Mouse (Mus musculus) kidney, postnatal 0 days (tissue): ENCODE measurements around the gene Smad5. TPM values are rescaled to one million over a fixed set of nuclear protein-coding genes. Genes with fewer than 3 reads are reported as not detected.

ENCODE experiments used
- ATAC-seq: fragments of 200-750 bp; cut with Nextera tagmentation; replicated peaks from 2 replicates; pipeline ENCODE4 v1.8.0; 2017; ENCODE audit warnings: low read depth, moderate number of reproducible peaks, moderate TSS enrichment, moderate library complexity; ENCODE audit not compliant: low FRiP score
- DNase-seq: peaks from one replicate; pipeline ENCODE4 v3.0.0-alpha.2; 2016; ENCODE audit warnings: low spot score
- H3K27ac ChIP-seq: fragments of 300-500 bp; sonication (generic); 2 replicates; pipeline ENCODE4 v1.5.1; 2014; ENCODE audit warnings: mild to moderate bottlenecking
- H3K27me3 ChIP-seq: fragments of 300-500 bp; sonication (generic); 2 replicates; pipeline ENCODE4 v1.6.1; 2014; ENCODE audit warnings: low read length, mixed read lengths; ENCODE audit not compliant: insufficient read depth
- H3K36me3 ChIP-seq: fragments of 300-500 bp; sonication (generic); 2 replicates; pipeline ENCODE4 v1.6.1; 2014; ENCODE audit warnings: low read length, mixed read lengths; ENCODE audit not compliant: insufficient read depth
- H3K4me1 ChIP-seq: fragments of 300-500 bp; sonication (generic); replicated peaks from 2 replicates; pipeline ENCODE4 v1.6.1; 2014; ENCODE audit warnings: antibody characterized with exemption, low read length, mixed read lengths; ENCODE audit not compliant: insufficient read depth
- H3K4me2 ChIP-seq: fragments of 300-500 bp; sonication (generic); 2 replicates; pipeline ENCODE4 v1.6.1; 2014; ENCODE audit warnings: mild to moderate bottlenecking, low read length, moderate library complexity, mixed read lengths
- H3K4me3 ChIP-seq: fragments of 300-500 bp; sonication (generic); replicated peaks from 2 replicates; pipeline ENCODE4 v1.5.1; 2014; ENCODE audit warnings: low read depth, low read length
- H3K9ac ChIP-seq: fragments of 300-500 bp; sonication (generic); 2 replicates; pipeline ENCODE4 v1.6.1; 2014; ENCODE audit warnings: low read depth, low read length
- H3K9me3 ChIP-seq: fragments of 300-500 bp; sonication (generic); replicated peaks from 2 replicates; pipeline ENCODE4 v1.6.1; 2016; ENCODE audit warnings: low read length, inconsistent platforms, mixed read lengths
- CTCF ChIP-seq: IDR thresholded peaks from 2 replicates; pipeline ENCODE4 v1.5.1; 2016; ENCODE audit warnings: antibody characterized with exemption, low read depth, mild to moderate bottlenecking, moderate library complexity
- WGBS: fragments of 180-500 bp; shearing (Covaris S2); extraction: QIAGEN DNeasy Blood & Tissue Kit; methylation state at CpG from one replicate; pipeline ENCODE4 v1.1.7; 2014; 5-methylcytosine and 5-hydroxymethylcytosine counted together
- polyA plus RNA-seq: library from polyadenylated mRNA; unstranded; fragments of >200 nt; fragmentation: Nextera tagmentation; extraction: Ambion mirVana; gene quantifications from 2 replicates; pipeline ENCODE4 v1.2.1, GENCODE M21; 2015

Smad5 gene
- polyA plus RNA-seq, 1 experiment from 2014 or later = 23.9 TPM

GRCm38 (mm10) chr13:56746739-56747532, 44.1 kb downstream of the Smad5 start:
- Histone ChIP-seq H3K9me3 (no peaks in the 10 kb centered on the region), H3K36me3 (0 out of 2 replicates have a peak, but pooled peaks cover 2% of the 10 kb centered on the region), H3K9ac (no peak overlapping the region), H3K27ac (0 out of 2 replicates have a peak overlapping the region, but pooled peaks have one; percentile 6), H3K4me3 (no peak overlapping the region), H3K4me1 (peaks cover 12% of the 10 kb centered on the region; the same call in 1 of the 2 replicates), H3K4me2 (no peak overlapping the region), H3K27me3 (peaks cover 5% of the 10 kb centered on the region; the same call in 1 of the 2 replicates)
- no peak for TF ChIP-seq CTCF
- DNase-seq (no peak), ATAC-seq (no peak)
- 63% methylated on average over 10 of the region's 10 CpGs for WGBS

DNA sequence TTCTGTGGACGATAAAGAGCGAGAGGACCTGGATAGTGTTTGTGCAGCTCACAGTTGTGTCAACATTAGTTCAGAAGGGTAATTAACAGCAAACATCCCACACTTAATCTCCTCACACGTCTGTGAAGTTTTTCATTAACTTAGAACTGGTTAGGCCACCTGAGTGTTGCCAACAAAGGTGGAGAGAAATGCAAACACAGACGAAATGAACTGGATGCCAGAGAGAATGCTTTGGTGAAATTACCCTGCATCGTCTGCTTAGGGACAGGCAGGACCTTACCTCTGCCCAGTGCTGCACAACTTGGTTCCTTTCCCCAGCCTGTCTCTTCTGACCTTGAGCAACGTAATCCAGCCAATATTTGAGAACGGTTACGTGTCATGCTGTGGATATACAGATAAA, 44.7 kb downstream of the Smad5 start:
- Histone ChIP-seq H3K9me3 (no peaks in the 10 kb centered on the region), H3K4me2 (no peak overlapping the region; the same call in 1 of the 2 replicates), H3K9ac (no peak overlapping the region), H3K4me3 (no peak overlapping the region), H3K36me3 (no peaks in the 10 kb centered on the region), H3K27ac (peak overlapping the region; percentile 6; the same call in 1 of the 2 replicates), H3K27me3 (peaks cover 7% of the 10 kb centered on the region; the same call in 1 of the 2 replicates), H3K4me1 (peaks cover 14% of the 10 kb centered on the region; the same call in 1 of the 2 replicates)
- ATAC-seq (no peak), DNase-seq (no peak)
- WGBS = 36% methylated on average over 8 of the region's 8 CpGs
- TF ChIP-seq CTCF = no peak

DNA sequence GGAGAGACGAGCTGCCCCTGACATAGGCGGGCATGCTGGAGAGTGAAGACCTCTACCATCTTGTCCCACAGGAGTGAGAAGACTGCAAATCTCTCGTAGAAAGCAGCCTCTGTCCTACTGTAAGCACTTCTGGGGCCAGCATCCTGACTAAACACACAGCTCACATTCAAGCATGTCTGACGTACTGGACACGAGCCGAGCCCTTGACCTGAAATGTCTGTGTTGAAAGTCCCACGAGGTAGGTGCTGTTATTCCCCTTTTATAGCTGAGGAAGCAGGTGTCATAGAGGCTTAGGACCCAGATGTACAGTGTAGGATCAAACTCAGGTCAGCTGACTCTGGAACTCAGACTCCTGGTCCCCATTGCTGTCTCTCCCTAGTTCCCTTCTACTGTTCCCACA, 46.6 kb downstream of the Smad5 start:
- no peak overlapping the region for H3K9ac ChIP-seq

DNA sequence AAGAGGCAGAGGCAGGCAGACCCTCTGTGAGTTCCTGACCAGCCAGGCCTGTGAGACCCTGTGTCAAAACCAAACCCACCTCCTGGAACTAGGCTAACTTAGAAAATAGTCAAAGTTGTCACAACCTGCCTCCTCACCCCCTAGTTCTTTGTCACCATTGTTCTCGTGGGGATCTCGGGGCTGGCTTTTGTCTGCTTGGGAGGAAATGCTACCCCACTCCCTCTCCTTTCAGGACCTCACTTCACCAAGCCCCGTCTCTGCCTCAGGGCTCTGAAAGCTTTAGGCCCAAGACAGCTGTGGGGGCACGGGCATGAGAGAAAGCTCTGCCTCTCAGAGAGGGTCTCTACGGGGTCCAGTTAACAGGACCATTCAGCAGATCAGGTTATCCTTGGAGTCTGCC, 49.0 kb downstream of the Smad5 start:
- no peak overlapping the region for H3K4me3 ChIP-seq
- H3K9ac ChIP-seq = no peak overlapping the region

More for the DNA sequence above, 46.6 kb downstream of the Smad5 start:
- H3K4me3 ChIP-seq = no peak overlapping the region
- peaks cover 24% of the 10 kb centered on the region for H3K27me3 ChIP-seq
- H3K36me3 ChIP-seq = no peaks in the 10 kb centered on the region
- TF ChIP-seq CTCF = no peak
- 77% methylated on average over 7 of the region's 7 CpGs for WGBS
- ATAC-seq = no peak
- H3K27ac ChIP-seq = no peak overlapping the region
- H3K4me1 ChIP-seq = peaks cover 24% of the 10 kb centered on the region
- H3K9me3 ChIP-seq = no peaks in the 10 kb centered on the region
- no peak overlapping the region for H3K4me2 ChIP-seq
- DNase-seq = no peak

GRCm38 (mm10) chr13:56752474-56753191, 49.8 kb downstream of the Smad5 start:
- no peak overlapping the region for H3K27ac ChIP-seq
- peaks cover 20% of the 10 kb centered on the region for H3K4me1 ChIP-seq
- no peak for DNase-seq
- peak overlapping the region; percentile 44 for H3K4me3 ChIP-seq
- no peaks in the 10 kb centered on the region for H3K9me3 ChIP-seq
- ATAC-seq = no peak
- no peaks in the 10 kb centered on the region for H3K36me3 ChIP-seq
- H3K9ac ChIP-seq = peak overlapping the region; percentile 10; the same call in 1 of the 2 replicates
- no peak for TF ChIP-seq CTCF
- H3K27me3 ChIP-seq = peaks cover 24% of the 10 kb centered on the region
- H3K4me2 ChIP-seq = peak overlapping the region; percentile 76
- WGBS = 3% methylated on average over 40 of the region's 41 CpGs

More for the DNA sequence above, 49.0 kb downstream of the Smad5 start:
- Histone ChIP-seq H3K4me2 (no peak overlapping the region), H3K27me3 (peaks cover 24% of the 10 kb centered on the region), H3K4me1 (peaks cover 24% of the 10 kb centered on the region), H3K27ac (no peak overlapping the region), H3K36me3 (no peaks in the 10 kb centered on the region), H3K9me3 (no peaks in the 10 kb centered on the region)
- no peak for ATAC-seq
- 60% methylated on average over 5 of the region's 5 CpGs for WGBS
- DNase-seq = no peak
- TF ChIP-seq CTCF = no peak

DNA sequence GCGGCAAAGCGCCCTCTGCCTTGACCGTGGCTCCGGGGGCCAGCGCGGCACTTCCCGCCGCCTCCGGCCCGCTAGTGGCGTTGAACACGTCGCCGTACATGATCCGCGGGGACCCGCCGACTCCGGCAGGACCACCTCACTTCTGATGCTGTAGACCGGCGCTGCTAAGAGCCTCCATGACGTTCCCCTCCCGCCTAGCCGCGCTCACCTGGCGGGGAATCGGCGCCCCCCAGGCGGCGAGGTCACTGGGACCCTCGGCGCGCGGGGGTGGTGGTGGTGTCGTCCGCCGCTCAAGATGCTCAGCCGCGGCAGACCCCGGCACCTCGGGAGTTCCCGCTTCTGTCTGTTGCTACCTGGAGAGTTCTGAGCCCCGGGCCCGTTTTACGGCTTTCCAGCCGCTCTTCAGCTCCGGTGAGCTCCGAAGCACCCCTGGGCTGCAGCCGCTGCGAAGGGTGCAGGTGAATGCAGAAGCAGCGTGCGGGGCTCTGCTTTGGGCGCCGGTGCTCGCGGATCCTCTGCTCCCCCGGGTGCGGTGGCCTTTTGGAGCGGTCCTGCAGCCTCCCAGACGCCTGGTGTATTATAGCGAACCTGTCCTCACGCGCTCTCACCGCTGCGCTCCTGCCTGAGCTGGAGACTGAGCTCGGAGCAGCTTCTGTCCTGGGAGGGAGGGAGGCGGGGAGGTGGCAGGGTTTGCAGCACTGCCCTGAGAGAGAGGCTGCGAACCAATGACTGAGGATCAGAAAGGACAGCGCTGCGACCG, 50.6 kb downstream of the Smad5 start, which contains the start of gene Gm45623:
Gene Gm45623 (minus strand): TSS at position 636 of the 760 bp plus-strand sequence.
- no peak for TF ChIP-seq CTCF
- Histone ChIP-seq H3K9me3 (no peaks in the 10 kb centered on the region), H3K4me2 (peak within 1 kb of the TSS; percentile 76), H3K27ac (no peak within 1 kb of the TSS), H3K27me3 (peaks cover 24% of the 10 kb centered on the region), H3K9ac (peak within 1 kb of the TSS; percentile 10; the same call in 1 of the 2 replicates), H3K4me1 (peaks cover 14% of the 10 kb centered on the region), H3K36me3 (no peaks in the 10 kb centered on the region), H3K4me3 (peak within 1 kb of the TSS; percentile 44)
- WGBS = 1% methylated on average over 67 of the region's 71 CpGs
- DNase-seq (no peak), ATAC-seq (no peak)
